Mouse (Mus musculus) embryonic facial prominence, embryonic 14.5 days (tissue): Measurements from ENCODE around the gene Tmem117. TPM values are rescaled to one million over a fixed set of nuclear protein-coding genes. Genes with fewer than 3 reads are reported as not detected.

Source experiments
- ATAC-seq: fragments of 200-750 bp; cut with Nextera tagmentation; 2 replicates; pipeline ENCODE4 v1.8.0; 2017; ENCODE audit warnings: low read depth, moderate number of reproducible peaks, moderate TSS enrichment
- DNase-seq: peaks from one replicate; pipeline ENCODE4 v3.0.0-alpha.2; 2015; ENCODE audit warnings: low spot score
- H3K27ac ChIP-seq: fragments of 300-500 bp; sonication (generic); replicated peaks from 2 replicates; pipeline ENCODE4 v1.5.1; 2014; ENCODE audit warnings: low read depth, mild to moderate bottlenecking, low read length, moderate library complexity
- H3K27me3 ChIP-seq: fragments of 300-500 bp; sonication (generic); replicated peaks from 2 replicates; pipeline ENCODE4 v1.6.1; 2014; ENCODE audit warnings: low read length; ENCODE audit not compliant: control insufficient read depth, insufficient read depth
- H3K36me3 ChIP-seq: fragments of 300-500 bp; sonication (generic); 2 replicates; pipeline ENCODE4 v1.6.1; 2014; ENCODE audit warnings: low read length, mixed read lengths; ENCODE audit not compliant: control insufficient read depth, insufficient read depth
- H3K4me1 ChIP-seq: fragments of 300-500 bp; sonication (generic); 2 replicates; pipeline ENCODE4 v1.6.1; 2014; ENCODE audit warnings: antibody characterized with exemption, low read length; ENCODE audit not compliant: control insufficient read depth, insufficient read depth
- H3K4me2 ChIP-seq: fragments of 300-500 bp; sonication (generic); 2 replicates; pipeline ENCODE4 v1.6.1; 2014; ENCODE audit warnings: low read depth, mild to moderate bottlenecking, low read length, moderate library complexity, mixed read lengths
- H3K4me3 ChIP-seq: fragments of 300-500 bp; sonication (generic); 2 replicates; pipeline ENCODE4 v1.5.1; 2014; ENCODE audit warnings: low read depth, mild to moderate bottlenecking, low read length
- H3K9ac ChIP-seq: fragments of 300-500 bp; sonication (generic); 2 replicates; pipeline ENCODE4 v1.6.1; 2014; ENCODE audit warnings: low read depth, mild to moderate bottlenecking, low read length, moderate library complexity, mixed read lengths
- H3K9me3 ChIP-seq: fragments of 300-500 bp; sonication (generic); 2 replicates; pipeline ENCODE4 v1.6.1; 2016; ENCODE audit warnings: low read length; ENCODE audit not compliant: control insufficient read depth
- WGBS: fragments of 180-500 bp; shearing (Covaris S2); extraction: QIAGEN DNeasy Blood & Tissue Kit; methylation state at CpG from one replicate; pipeline ENCODE4 v1.1.7; 2014; 5-methylcytosine and 5-hydroxymethylcytosine counted together
- polyA plus RNA-seq: library from polyadenylated mRNA; unstranded; fragments of >200 nt; fragmentation: Nextera tagmentation; extraction: Ambion mirVana; gene quantifications from 2 replicates; pipeline ENCODE4 v1.2.1, GENCODE M21; 2014

Tmem117 gene
- polyA plus RNA-seq, 1 experiment from 2014 or later, result 11.1 TPM

- WGBS, result 82% methylated on average over 2 of the region's 2 CpGs
- ATAC-seq (no peak), DNase-seq (no peak)
- Histone ChIP-seq H3K9me3 (no peaks in the 10 kb centered on the region), H3K27ac (no peak overlapping the region), H3K9ac (no peak overlapping the region), H3K36me3 (no peaks in the 10 kb centered on the region), H3K4me3 (no peak overlapping the region), H3K4me1 (no peaks in the 10 kb centered on the region), H3K27me3 (no peaks in the 10 kb centered on the region), H3K4me2 (no peak overlapping the region)
Measured at GRCm38 (mm10) chr15:95145118-95145517, 516.1 kb downstream of the Tmem117 start.

Other genes with a start within 250 kb of the Tmem117 start
- gene Adamts20, start 163.8 kb upstream of the Tmem117 start, polyA plus RNA-seq, result 8.4 and 9.7 TPM in 2 replicates
- gene Pus7l, start 85.7 kb upstream of the Tmem117 start, polyA plus RNA-seq, result 8.7 and 9.7 TPM in 2 replicates
- 4.4 and 5.2 TPM in 2 replicates for gene Irak4, start 85.6 kb upstream of the Tmem117 start, polyA plus RNA-seq
- gene Twf1, start 39.3 kb upstream of the Tmem117 start, polyA plus RNA-seq, result 78.3 and 83.1 TPM in 2 replicates